Mouse (Mus musculus) midbrain, embryonic 16.5 days (tissue): ENCODE results near the gene Cda. TPM values are rescaled to one million over a fixed set of nuclear protein-coding genes. Genes with fewer than 3 reads are reported as not detected.

Source experiments
- ATAC-seq: fragments of 200-750 bp; cut with Nextera tagmentation; 2 replicates; pipeline ENCODE4 v1.8.0; 2017; ENCODE audit warnings: moderate TSS enrichment
- H3K27ac ChIP-seq: fragments of 300-500 bp; sonication (generic); 2 replicates; pipeline ENCODE4 v1.5.1; 2014; ENCODE audit warnings: mild to moderate bottlenecking, low read length, mixed read lengths
- H3K27me3 ChIP-seq: fragments of 300-500 bp; sonication (generic); 2 replicates; pipeline ENCODE4 v1.6.1; 2014; ENCODE audit warnings: low read depth, low read length, mixed read lengths; ENCODE audit not compliant: control insufficient read depth, insufficient read depth
- H3K36me3 ChIP-seq: fragments of 300-500 bp; sonication (generic); 2 replicates; pipeline ENCODE4 v1.6.1; 2014; ENCODE audit warnings: mild to moderate bottlenecking, low read length, moderate library complexity, mixed read lengths; ENCODE audit not compliant: control insufficient read depth, insufficient read depth
- H3K4me1 ChIP-seq: fragments of 300-500 bp; sonication (generic); 2 replicates; pipeline ENCODE4 v1.6.1; 2014; ENCODE audit warnings: mild to moderate bottlenecking, low read length, mixed read lengths; ENCODE audit not compliant: control insufficient read depth, insufficient read depth
- H3K4me2 ChIP-seq: fragments of 300-500 bp; sonication (generic); 2 replicates; pipeline ENCODE4 v1.6.1; 2014; ENCODE audit warnings: mild to moderate bottlenecking, low read length, mixed read lengths
- H3K4me3 ChIP-seq: fragments of 300-500 bp; sonication (generic); 2 replicates; pipeline ENCODE4 v1.5.1; 2014; ENCODE audit warnings: low read depth, mild to moderate bottlenecking, low read length, moderate library complexity, mixed read lengths
- H3K9ac ChIP-seq: fragments of 300-500 bp; sonication (generic); 2 replicates; pipeline ENCODE4 v1.6.1; 2014; ENCODE audit warnings: low read depth, low read length, mixed read lengths
- H3K9me3 ChIP-seq: fragments of 300-500 bp; sonication (generic); replicated peaks from 2 replicates; pipeline ENCODE4 v1.6.1; 2014; ENCODE audit warnings: mild to moderate bottlenecking, low read length, mixed read lengths; ENCODE audit not compliant: control insufficient read depth, poor library complexity, severe bottlenecking
- WGBS: fragments of 180-500 bp; shearing (Covaris S2); extraction: QIAGEN DNeasy Blood & Tissue Kit; methylation state at CpG from one replicate; pipeline ENCODE4 v1.1.7; 2014; 5-methylcytosine and 5-hydroxymethylcytosine counted together
- polyA plus RNA-seq: library from polyadenylated mRNA; unstranded; fragments of >200 nt; fragmentation: Nextera tagmentation; extraction: Ambion mirVana; gene quantifications from 2 replicates; pipeline ENCODE4 v1.2.1, GENCODE M21; 2015

The Cda gene
- polyA plus RNA-seq, 1 experiment from 2014 or later, result 4.8 TPM

DNA sequence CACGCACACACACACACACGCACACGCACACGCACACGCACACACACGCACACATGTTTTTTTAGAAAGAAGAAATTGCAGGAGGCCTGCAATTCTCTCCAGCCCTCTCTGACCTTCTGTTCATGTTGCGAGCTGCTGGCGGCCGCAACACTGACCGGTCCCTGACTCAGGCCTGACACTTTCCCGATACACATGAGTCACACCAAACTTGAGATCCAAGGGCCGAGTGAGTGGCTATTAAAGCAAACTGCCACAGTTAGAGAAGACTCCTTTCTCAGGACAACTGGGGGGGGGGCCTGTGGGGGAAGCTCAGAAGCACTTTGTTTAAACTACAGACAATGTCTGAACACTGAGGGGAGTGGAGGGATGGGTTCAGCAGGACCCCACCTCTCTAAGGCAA is 11.2 kb downstream of the Cda start:
- no peak overlapping the region for H3K27ac ChIP-seq
- no peak overlapping the region for H3K4me2 ChIP-seq
- H3K4me1 ChIP-seq, result peaks cover 3% of the 10 kb centered on the region; the same call in 1 of the 2 replicates
- H3K27me3 ChIP-seq, result no peaks in the 10 kb centered on the region
- H3K36me3 ChIP-seq, result no peaks in the 10 kb centered on the region
- WGBS, result 93% methylated on average over 12 of the region's 12 CpGs
- no peaks in the 10 kb centered on the region for H3K9me3 ChIP-seq
- H3K9ac ChIP-seq, result no peak overlapping the region
- no peak overlapping the region for H3K4me3 ChIP-seq
- no peak for ATAC-seq

- no peak overlapping the region for H3K27ac ChIP-seq
- H3K9me3 ChIP-seq, result no peaks in the 10 kb centered on the region
- no peak overlapping the region for H3K4me3 ChIP-seq
- no peaks in the 10 kb centered on the region for H3K4me1 ChIP-seq
- H3K27me3 ChIP-seq, result no peaks in the 10 kb centered on the region
- no peak overlapping the region for H3K9ac ChIP-seq
- no peak overlapping the region for H3K4me2 ChIP-seq
- ATAC-seq, result no peak
- no peaks in the 10 kb centered on the region for H3K36me3 ChIP-seq
- WGBS, result 86% methylated on average over 8 of the region's 8 CpGs
These were observed 11.7 kb downstream of the Cda start for GRCm38 (mm10) chr4:138356141-138356540.

DNA sequence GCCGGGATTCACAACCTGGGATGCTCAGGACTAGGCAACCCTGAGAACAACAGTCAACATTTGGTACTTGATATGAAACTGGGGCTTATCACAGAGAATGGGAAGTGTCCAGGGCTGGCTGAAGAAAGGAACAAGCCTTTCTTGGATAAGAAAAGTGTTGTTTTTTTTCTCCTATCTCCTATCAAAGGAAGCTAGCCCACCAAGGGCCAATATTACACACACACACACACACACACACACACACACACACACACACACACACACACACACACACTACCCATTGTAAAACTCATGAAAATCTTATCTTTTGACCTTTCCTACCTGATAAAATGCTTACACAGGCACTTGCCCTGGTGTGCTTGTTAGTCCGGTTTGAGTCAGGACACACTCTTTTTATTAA is 12.3 kb downstream of the Cda start:
- H3K4me2 ChIP-seq, result no peak overlapping the region
- 98% methylated on average over 2 of the region's 2 CpGs for WGBS
- no peaks in the 10 kb centered on the region for H3K4me1 ChIP-seq
- no peak overlapping the region for H3K4me3 ChIP-seq
- H3K27ac ChIP-seq, result no peak overlapping the region
- H3K36me3 ChIP-seq, result no peaks in the 10 kb centered on the region
- no peaks in the 10 kb centered on the region for H3K27me3 ChIP-seq
- ATAC-seq, result no peak
- H3K9me3 ChIP-seq, result no peaks in the 10 kb centered on the region
- H3K9ac ChIP-seq, result no peak overlapping the region

DNA sequence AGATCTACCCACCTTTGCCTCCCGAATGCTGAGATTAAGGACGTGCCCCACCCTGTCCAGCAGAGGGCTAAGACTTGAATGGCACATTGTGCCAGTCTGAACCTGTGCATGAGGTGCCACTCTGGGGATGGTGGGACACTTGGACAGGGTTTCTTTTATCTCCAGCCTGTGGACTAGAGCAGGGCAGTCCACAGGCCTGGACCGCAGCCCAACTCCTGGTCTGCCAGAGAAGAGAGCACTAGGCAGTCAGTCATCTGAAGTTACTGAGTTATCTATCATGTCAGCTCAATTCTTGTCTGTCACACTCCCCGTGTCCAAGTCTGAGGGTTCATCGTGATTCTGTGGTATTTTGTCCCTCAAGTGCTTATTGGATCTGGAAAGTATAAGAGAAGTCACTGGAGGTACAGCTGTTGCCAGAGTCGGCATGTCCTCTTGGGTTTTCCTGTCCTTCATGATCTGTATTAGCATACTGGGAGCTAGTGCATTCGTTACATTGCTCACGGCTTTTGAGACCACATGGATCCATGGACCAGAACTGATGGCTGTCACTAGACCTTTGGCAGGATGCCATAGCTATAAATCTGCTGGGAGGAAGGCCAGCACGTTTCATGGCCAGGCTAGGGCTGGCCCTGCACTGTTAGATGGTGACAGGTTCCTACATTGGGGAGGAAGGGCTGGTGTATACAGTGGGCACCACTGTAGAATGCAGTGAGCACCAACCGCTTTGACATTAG is 14.2 kb downstream of the Cda start:
- no peaks in the 10 kb centered on the region for H3K4me1 ChIP-seq
- no peaks in the 10 kb centered on the region for H3K9me3 ChIP-seq
- no peak overlapping the region for H3K9ac ChIP-seq
- H3K27me3 ChIP-seq, result no peaks in the 10 kb centered on the region
- ATAC-seq, result no peak
- no peaks in the 10 kb centered on the region for H3K36me3 ChIP-seq
- H3K4me2 ChIP-seq, result no peak overlapping the region
- no peak overlapping the region for H3K27ac ChIP-seq
- H3K4me3 ChIP-seq, result no peak overlapping the region
- 71% methylated on average over 10 of the region's 10 CpGs for WGBS

- Histone ChIP-seq H3K9me3 (no peaks in the 10 kb centered on the region), H3K27ac (no peak overlapping the region), H3K4me2 (no peak overlapping the region), H3K36me3 (no peaks in the 10 kb centered on the region), H3K9ac (no peak overlapping the region), H3K4me3 (no peak overlapping the region), H3K27me3 (no peaks in the 10 kb centered on the region), H3K4me1 (no peaks in the 10 kb centered on the region)
- no peak for ATAC-seq
- WGBS, result 85% methylated on average over 6 of the region's 6 CpGs
These were observed 15.1 kb downstream of the Cda start for GRCm38 (mm10) chr4:138352692-138353091.

DNA sequence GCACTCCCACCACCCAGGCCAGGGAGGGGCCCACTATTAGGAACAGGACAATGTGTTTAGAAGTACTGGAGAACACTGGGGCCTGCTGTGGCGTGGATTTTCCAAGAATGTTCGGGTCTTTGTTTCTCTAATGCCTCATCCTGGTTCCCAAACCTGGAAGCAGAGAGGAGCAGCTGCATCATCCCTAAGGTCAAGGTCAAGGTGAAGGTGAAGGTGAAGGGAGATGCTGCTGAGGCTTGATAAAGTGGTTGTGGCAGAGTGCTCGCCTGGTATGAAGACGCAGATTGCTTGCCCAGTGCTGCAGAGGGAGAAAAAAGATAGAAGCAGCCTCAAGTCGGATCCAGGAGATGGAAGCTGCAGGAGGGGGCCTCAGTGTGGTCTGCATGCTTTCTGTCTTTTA is 16.0 kb downstream of the Cda start:
- H3K9ac ChIP-seq, result no peak overlapping the region
- H3K9me3 ChIP-seq, result no peaks in the 10 kb centered on the region
- no peaks in the 10 kb centered on the region for H3K4me1 ChIP-seq
- no peak overlapping the region for H3K4me2 ChIP-seq
- no peaks in the 10 kb centered on the region for H3K27me3 ChIP-seq
- WGBS, result 87% methylated on average over 5 of the region's 5 CpGs
- ATAC-seq, result no peak
- no peaks in the 10 kb centered on the region for H3K36me3 ChIP-seq
- H3K4me3 ChIP-seq, result no peak overlapping the region
- no peak overlapping the region for H3K27ac ChIP-seq

DNA sequence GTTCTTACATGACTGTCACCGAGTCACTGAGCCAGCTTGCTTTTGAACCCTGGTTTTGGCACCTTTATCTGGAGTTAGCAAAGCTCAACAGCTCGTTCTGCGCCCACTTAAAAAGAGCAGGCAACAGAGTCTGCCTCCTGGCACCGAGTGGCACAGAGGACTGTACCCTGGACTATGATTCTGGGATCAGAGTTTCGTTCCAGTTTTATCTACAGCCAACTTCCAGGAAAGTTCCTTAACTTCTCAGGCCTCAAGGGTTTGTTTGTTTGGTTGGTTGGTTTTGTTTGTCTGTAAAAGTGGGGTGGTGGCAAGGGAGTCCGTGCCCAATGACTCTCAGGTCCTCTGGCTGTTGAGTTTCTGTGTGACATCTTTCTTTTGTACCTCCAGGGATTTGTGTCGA is 19.1 kb downstream of the Cda start:
- Histone ChIP-seq H3K9me3 (no peaks in the 10 kb centered on the region), H3K4me1 (no peaks in the 10 kb centered on the region), H3K36me3 (no peaks in the 10 kb centered on the region), H3K9ac (no peak overlapping the region), H3K4me3 (no peak overlapping the region), H3K4me2 (no peak overlapping the region), H3K27ac (no peak overlapping the region), H3K27me3 (no peaks in the 10 kb centered on the region)
- WGBS, result 77% methylated on average over 7 of the region's 7 CpGs
- ATAC-seq, result no peak

DNA sequence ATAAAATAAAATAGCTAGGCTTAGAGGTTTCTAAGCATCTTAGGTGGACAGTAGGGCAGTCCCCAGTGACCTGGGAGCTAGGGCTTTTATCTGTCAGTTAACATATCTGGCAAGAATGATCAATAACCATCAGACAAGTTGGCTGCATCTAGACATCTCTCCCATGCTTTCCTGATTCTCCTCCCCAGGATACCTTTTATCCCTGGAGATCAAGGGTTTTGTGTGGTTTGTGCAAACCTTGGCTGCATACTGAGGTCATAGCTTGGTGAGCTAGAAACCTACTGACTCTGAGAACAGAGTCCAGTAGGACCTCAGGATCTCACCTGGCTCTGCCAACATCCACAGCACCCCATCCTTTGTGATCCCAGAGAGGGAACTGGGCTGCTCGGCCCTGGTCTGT is 20.5 kb downstream of the Cda start:
- H3K36me3 ChIP-seq, result no peaks in the 10 kb centered on the region

DNA sequence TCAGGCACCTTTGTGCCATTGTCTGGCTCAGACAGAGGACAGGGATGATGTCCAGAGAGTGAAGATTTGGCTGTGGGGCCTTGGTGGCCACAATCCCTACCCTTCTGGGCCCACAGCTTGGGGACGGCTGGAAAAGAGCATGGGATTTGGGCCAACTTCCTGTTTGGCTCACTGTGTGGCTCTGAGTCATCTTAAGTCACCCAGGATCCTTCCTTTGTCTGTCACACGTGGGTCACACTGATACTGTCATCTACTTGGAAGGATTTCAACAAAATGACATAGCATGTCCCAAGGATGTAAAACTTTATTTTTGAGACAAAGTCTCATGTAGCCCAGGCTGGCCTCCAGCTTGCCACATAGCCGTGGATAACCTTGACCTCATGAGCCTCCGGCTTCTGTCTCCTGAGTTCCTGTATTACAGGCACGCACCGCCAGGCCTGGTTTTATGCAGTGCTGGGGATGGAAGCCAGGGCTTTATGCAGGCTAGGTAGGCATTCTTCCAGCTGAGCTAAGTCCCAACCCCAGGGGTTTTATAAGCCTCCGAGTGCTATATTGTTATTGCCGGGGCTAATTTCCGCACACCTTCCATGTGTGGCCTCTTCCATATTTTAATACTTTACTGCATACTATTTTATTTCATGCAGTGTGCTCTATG is 22.8 kb downstream of the Cda start:
- ATAC-seq, result no peak
- 70% methylated on average over 9 of the region's 9 CpGs for WGBS
- H3K4me1 ChIP-seq, result no peaks in the 10 kb centered on the region
- no peak overlapping the region for H3K4me2 ChIP-seq
- H3K27ac ChIP-seq, result no peak overlapping the region
- no peaks in the 10 kb centered on the region for H3K9me3 ChIP-seq
- no peaks in the 10 kb centered on the region for H3K36me3 ChIP-seq
- no peak overlapping the region for H3K4me3 ChIP-seq
- no peaks in the 10 kb centered on the region for H3K27me3 ChIP-seq
- no peak overlapping the region for H3K9ac ChIP-seq

More for the DNA sequence above, 20.5 kb downstream of the Cda start:
- Histone ChIP-seq H3K27me3 (no peaks in the 10 kb centered on the region), H3K27ac (no peak overlapping the region), H3K9me3 (no peaks in the 10 kb centered on the region), H3K9ac (no peak overlapping the region), H3K4me1 (no peaks in the 10 kb centered on the region), H3K4me3 (no peak overlapping the region), H3K4me2 (no peak overlapping the region)
- WGBS, result 54% methylated on average over 1 of the region's 1 CpGs
- no peak for ATAC-seq
